Mouse (Mus musculus): ENCODE data around the gene Ncor2. TPM values are rescaled to one million over a fixed set of nuclear protein-coding genes. Genes with fewer than 3 reads are reported as not detected.
"Not testable (repeated sequence)": the region's sequence is repeated elsewhere in the genome, so short reads cannot be mapped to it uniquely, and the experiment has no call there.

The Ncor2 gene
- polyA plus RNA-seq (2016; fragmentation: Nextera tagmentation; extraction: Ambion mirVana), result 15.7 and 17.8 TPM in 2 replicates

GRCm38 (mm10) chr5:125179007-125179734 is at the start of gene Ncor2:
TSS of gene Ncor2 (minus strand) at chr5:125179219.
- WGBS, result under 1% methylated on average over 80 of the region's 87 CpGs
- Histone ChIP-seq H3K4me3 (peak within 1 kb of the TSS; percentile 89), H3K36me3 (replicated peaks) (no peaks in the 10 kb centered on the region), H3K27ac (peak within 1 kb of the TSS; percentile 93), H3K4me1 (peaks cover 61% of the 10 kb centered on the region), H3K27me3 (ENCODE audit: poor library complexity, severe bottlenecking) (peaks cover 40% of the 10 kb centered on the region), H3K9me3 (no peaks in the 10 kb centered on the region)
- DNase-seq (ENCODE audit: extremely low spot score, low spot score), result peak; percentile 78

DNA sequence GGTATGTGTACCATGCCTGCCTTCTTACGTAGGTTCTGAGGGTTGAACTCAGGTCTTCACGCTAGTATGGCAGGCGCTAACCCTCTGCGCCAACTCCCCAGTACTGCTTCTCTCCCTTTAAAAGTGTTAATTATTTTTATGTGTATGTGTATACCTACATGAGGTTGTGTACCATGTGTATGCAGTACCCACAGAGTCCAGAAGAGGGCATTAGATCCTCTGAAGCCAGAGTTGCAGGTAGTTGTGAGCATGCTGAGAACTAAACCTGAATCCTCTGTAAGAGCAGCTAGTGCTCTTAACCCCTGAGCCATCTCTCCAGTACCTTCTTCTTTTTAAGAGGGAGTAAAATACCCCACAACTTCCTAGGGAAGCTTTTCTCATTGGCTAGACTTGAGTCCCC is 48.7 kb upstream of the Ncor2 start:
- 99% methylated on average over 4 of the region's 4 CpGs for WGBS
- no peak overlapping the region for H3K4me3 ChIP-seq
- no peak for DNase-seq (ENCODE audit: extremely low spot score, low spot score)

DNA sequence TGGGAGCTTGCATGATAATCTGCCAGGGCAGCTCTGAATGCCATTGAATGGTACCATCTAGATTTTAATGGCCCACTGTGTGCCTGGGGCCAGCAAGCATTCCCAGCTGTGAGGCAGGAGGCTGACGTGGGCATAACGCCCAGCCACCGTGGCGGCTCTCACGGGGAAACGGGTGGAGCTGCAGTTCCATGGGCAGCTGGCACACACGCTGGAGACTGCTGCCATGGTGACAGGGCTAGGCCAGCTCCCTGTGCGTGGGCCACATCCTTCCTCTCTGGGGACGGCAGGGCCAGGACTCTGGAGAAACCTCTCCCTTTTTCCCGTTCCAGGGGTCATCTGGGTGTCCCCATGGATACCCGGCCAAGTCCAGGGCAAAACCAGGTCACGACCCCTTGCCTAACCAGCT is 47.2 kb upstream of the Ncor2 start:
- H3K36me3 ChIP-seq (replicated peaks), result no peaks in the 10 kb centered on the region
- H3K4me1 ChIP-seq, result peaks cover 31% of the 10 kb centered on the region
- H3K9me3 ChIP-seq, result peaks cover 7% of the 10 kb centered on the region; the same call in 1 of the 2 replicates
- peak overlapping the region; percentile 41; the same call in 1 of the 2 replicates for H3K27ac ChIP-seq
- no peaks in the 10 kb centered on the region for H3K27me3 ChIP-seq (ENCODE audit: poor library complexity, severe bottlenecking)
- no peak overlapping the region for H3K4me3 ChIP-seq
- DNase-seq (ENCODE audit: extremely low spot score, low spot score), result no peak
- 82% methylated on average over 12 of the region's 12 CpGs for WGBS

More for the DNA sequence above, 48.7 kb upstream of the Ncor2 start:
- peaks cover 28% of the 10 kb centered on the region for H3K4me1 ChIP-seq
- no peaks in the 10 kb centered on the region for H3K36me3 ChIP-seq (replicated peaks)
- H3K9me3 ChIP-seq, result peaks cover 7% of the 10 kb centered on the region; the same call in 1 of the 2 replicates
- H3K27me3 ChIP-seq (ENCODE audit: poor library complexity, severe bottlenecking), result no peaks in the 10 kb centered on the region
- no peak overlapping the region for H3K27ac ChIP-seq

- Histone ChIP-seq H3K4me1 (peaks cover 31% of the 10 kb centered on the region), H3K27ac (peak overlapping the region; percentile 54), H3K4me3 (no peak overlapping the region), H3K27me3 (ENCODE audit: poor library complexity, severe bottlenecking) (no peaks in the 10 kb centered on the region), H3K9me3 (peaks cover 7% of the 10 kb centered on the region; the same call in 1 of the 2 replicates), H3K36me3 (replicated peaks) (no peaks in the 10 kb centered on the region)
- DNase-seq (ENCODE audit: extremely low spot score, low spot score), result no peak
- 44% methylated on average over 3 of the region's 3 CpGs for WGBS
Measured at GRCm38 (mm10) chr5:125224925-125225324, 45.9 kb upstream of the Ncor2 start.

- H3K27me3 ChIP-seq (ENCODE audit: poor library complexity, severe bottlenecking), result no peaks in the 10 kb centered on the region
- no peaks in the 10 kb centered on the region for H3K36me3 ChIP-seq (replicated peaks)
- no peak overlapping the region for H3K4me3 ChIP-seq
- no peak for DNase-seq (ENCODE audit: extremely low spot score, low spot score)
- H3K9me3 ChIP-seq, result peaks cover 7% of the 10 kb centered on the region; the same call in 1 of the 2 replicates
- H3K4me1 ChIP-seq, result peaks cover 31% of the 10 kb centered on the region
- WGBS, result 73% methylated on average over 5 of the region's 5 CpGs
- peak overlapping the region; percentile 30; the same call in 1 of the 2 replicates for H3K27ac ChIP-seq
Measured at GRCm38 (mm10) chr5:125223961-125224360, 44.9 kb upstream of the Ncor2 start.

- Histone ChIP-seq H3K4me1 (peaks cover 36% of the 10 kb centered on the region), H3K27me3 (ENCODE audit: poor library complexity, severe bottlenecking) (peaks cover 4% of the 10 kb centered on the region; the same call in 1 of the 2 replicates), H3K27ac (0 out of 2 replicates have a peak overlapping the region, but pooled peaks have one; percentile 8), H3K4me3 (no peak overlapping the region), H3K36me3 (replicated peaks) (no peaks in the 10 kb centered on the region), H3K9me3 (peaks cover 3% of the 10 kb centered on the region; the same call in 1 of the 2 replicates)
- WGBS, result 89% methylated on average over 6 of the region's 6 CpGs
- DNase-seq (ENCODE audit: extremely low spot score, low spot score), result no peak
Measured at GRCm38 (mm10) chr5:125222706-125223105, 43.7 kb upstream of the Ncor2 start.

DNA sequence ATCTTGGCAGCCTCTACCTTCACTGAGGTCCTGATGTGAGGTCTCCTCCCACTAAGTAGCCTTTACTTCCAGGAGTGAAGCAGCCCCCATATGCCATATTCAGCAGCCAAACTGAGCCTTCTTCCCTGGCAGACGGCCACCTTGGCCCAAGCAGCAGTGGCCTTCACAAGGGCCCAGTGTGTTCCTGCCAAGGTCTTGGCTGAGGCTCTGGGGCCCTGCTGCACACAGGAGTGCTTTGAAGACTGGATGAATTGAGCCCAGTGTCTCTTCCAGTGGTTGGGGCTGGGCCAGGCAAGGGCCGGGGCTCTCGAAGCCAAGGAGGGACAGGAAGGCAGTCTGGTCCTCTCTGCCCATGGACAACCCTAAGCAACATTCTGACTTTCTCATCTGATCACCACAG is 42.8 kb upstream of the Ncor2 start:
- Histone ChIP-seq H3K4me3 (no peak overlapping the region), H3K36me3 (replicated peaks) (no peaks in the 10 kb centered on the region), H3K9me3 (no peaks in the 10 kb centered on the region), H3K4me1 (peaks cover 44% of the 10 kb centered on the region), H3K27ac (no peak overlapping the region), H3K27me3 (ENCODE audit: poor library complexity, severe bottlenecking) (peaks cover 12% of the 10 kb centered on the region)
- WGBS, result 85% methylated on average over 3 of the region's 3 CpGs
- DNase-seq (ENCODE audit: extremely low spot score, low spot score), result no peak

DNA sequence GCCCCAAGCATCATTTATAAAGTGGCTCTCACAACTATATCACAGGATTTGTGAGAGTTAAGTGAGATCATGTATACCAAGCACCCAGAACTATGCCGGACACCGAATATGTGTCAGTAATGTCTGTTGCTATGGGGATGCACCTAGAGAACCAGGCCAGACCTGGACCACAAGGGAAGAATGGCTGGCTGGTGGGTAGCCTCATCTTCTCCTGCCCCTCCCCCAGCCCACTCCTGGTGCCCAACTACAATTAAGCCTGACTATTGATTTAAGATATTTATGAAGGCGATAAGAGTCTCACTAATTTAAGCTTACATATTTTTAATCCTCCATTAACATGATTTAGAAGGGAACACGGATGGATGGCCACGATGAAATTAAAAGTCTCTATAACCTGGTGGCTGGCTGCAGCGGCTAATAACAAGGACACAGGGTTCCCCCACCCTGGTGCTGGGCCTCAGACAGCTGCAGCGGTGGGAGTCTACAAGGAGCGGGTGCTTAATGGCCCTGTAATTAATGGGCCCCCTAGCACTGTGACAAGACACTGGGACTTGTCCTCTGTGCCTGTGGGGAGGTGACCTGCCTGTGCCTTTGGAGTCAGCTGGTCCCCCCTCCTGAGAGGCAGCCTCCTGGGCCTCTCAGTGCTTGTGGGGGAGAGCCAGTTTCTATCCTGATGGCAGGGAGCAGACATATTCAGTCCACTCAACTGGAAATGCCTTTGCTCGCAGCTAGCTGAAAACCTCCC is 38.6 kb upstream of the Ncor2 start:
- no peaks in the 10 kb centered on the region for H3K9me3 ChIP-seq
- no peak for DNase-seq (ENCODE audit: extremely low spot score, low spot score)
- peak overlapping the region; percentile 40 for H3K27ac ChIP-seq
- H3K4me3 ChIP-seq, result no peak overlapping the region
- H3K4me1 ChIP-seq, result peaks cover 35% of the 10 kb centered on the region
- WGBS, result 83% methylated on average over 9 of the region's 9 CpGs
- H3K36me3 ChIP-seq (replicated peaks), result no peaks in the 10 kb centered on the region
- H3K27me3 ChIP-seq (ENCODE audit: poor library complexity, severe bottlenecking), result peaks cover 44% of the 10 kb centered on the region

DNA sequence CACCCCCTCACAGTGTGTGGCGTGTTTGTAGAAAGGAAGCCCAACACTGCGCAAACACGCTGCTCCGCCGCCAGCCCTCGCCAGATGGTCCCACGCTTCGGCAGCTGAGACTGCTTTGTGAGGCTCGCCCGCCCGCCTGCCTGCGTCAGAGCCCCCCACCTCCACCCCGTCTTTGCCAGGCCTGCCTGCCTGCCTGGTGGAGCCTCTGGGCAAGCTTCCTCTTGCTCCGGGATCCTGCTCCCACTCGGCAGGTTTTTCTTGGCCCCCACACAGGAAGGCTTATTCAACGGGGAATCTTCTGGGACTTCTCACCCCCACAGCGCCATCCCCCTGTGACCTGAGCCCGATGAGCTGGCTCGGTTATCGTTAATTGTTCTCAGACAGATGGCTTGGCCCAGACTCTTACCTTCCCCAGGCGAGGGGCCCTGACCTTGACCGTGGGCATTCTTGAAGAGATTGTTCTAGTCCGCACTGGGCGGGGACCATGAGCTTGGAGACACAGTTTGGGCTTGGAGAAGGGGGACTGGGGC is 37.0 kb upstream of the Ncor2 start:
- Histone ChIP-seq H3K27me3 (ENCODE audit: poor library complexity, severe bottlenecking) (peaks cover 44% of the 10 kb centered on the region), H3K4me1 (peaks cover 32% of the 10 kb centered on the region), H3K36me3 (replicated peaks) (no peaks in the 10 kb centered on the region), H3K4me3 (peak overlapping the region; percentile 43), H3K27ac (peak overlapping the region; percentile 89), H3K9me3 (no peaks in the 10 kb centered on the region)
- WGBS, result 10% methylated on average over 24 of the region's 24 CpGs
- peak; percentile 72 for DNase-seq (ENCODE audit: extremely low spot score, low spot score)

GRCm38 (mm10) chr5:125215346-125215929 is 36.4 kb upstream of the Ncor2 start:
- Histone ChIP-seq H3K9me3 (no peaks in the 10 kb centered on the region), H3K27me3 (ENCODE audit: poor library complexity, severe bottlenecking) (peaks cover 44% of the 10 kb centered on the region), H3K4me3 (peak overlapping the region; percentile 43), H3K27ac (peak overlapping the region; percentile 89), H3K4me1 (peaks cover 32% of the 10 kb centered on the region), H3K36me3 (replicated peaks) (no peaks in the 10 kb centered on the region)
- DNase-seq (ENCODE audit: extremely low spot score, low spot score), result no peak
- 35% methylated on average over 11 of the region's 11 CpGs for WGBS

GRCm38 (mm10) chr5:125214064-125214463 is 35.0 kb upstream of the Ncor2 start:
- WGBS, result 89% methylated on average over 6 of the region's 6 CpGs
- H3K36me3 ChIP-seq (replicated peaks), result no peaks in the 10 kb centered on the region
- no peaks in the 10 kb centered on the region for H3K9me3 ChIP-seq
- no peak overlapping the region for H3K4me3 ChIP-seq
- DNase-seq (ENCODE audit: extremely low spot score, low spot score), result no peak
- H3K4me1 ChIP-seq, result peaks cover 32% of the 10 kb centered on the region
- H3K27me3 ChIP-seq (ENCODE audit: poor library complexity, severe bottlenecking), result peaks cover 44% of the 10 kb centered on the region
- no peak overlapping the region for H3K27ac ChIP-seq

GRCm38 (mm10) chr5:125204910-125205309 is 25.9 kb upstream of the Ncor2 start:
- H3K4me1 ChIP-seq, result peaks cover 34% of the 10 kb centered on the region
- not testable (repeated sequence) for H3K4me3 ChIP-seq; H3K36me3 ChIP-seq (replicated peaks); H3K27ac ChIP-seq; DNase-seq (ENCODE audit: extremely low spot score, low spot score); H3K9me3 ChIP-seq; H3K27me3 ChIP-seq (ENCODE audit: poor library complexity, severe bottlenecking)
- WGBS, result 93% methylated on average over 3 of the region's 3 CpGs
